Mouse (Mus musculus) heart, adult 2 months (tissue): Measurements from ENCODE around the gene Glis3. TPM values are rescaled to one million over a fixed set of nuclear protein-coding genes. Genes with fewer than 3 reads are reported as not detected.

Source experiments
- DNase-seq, 2 experiments: peaks; one replicate each; pipeline ENCODE4 v3.0.0; 2021
- H3K27ac ChIP-seq: fragments of 200-600 bp; 2 replicates; pipeline ENCODE4 v1.8.1; 2022
- H3K27me3 ChIP-seq: fragments of 200-500 bp; 2 replicates; pipeline ENCODE4 v1.6.1; 2012; ENCODE audit warnings: mild to moderate bottlenecking, low read length, inconsistent platforms, mixed read lengths; ENCODE audit not compliant: control insufficient read depth, insufficient read depth
- H3K36me3 ChIP-seq: fragments of 200-500 bp; 2 replicates; pipeline ENCODE4 v1.6.1; 2012; ENCODE audit warnings: low read length, inconsistent platforms; ENCODE audit not compliant: control insufficient read depth, insufficient read depth
- H3K4me1 ChIP-seq: fragments of 200-500 bp; 2 replicates; pipeline ENCODE4 v1.6.1; 2011; ENCODE audit warnings: low read length; ENCODE audit not compliant: control insufficient read depth, insufficient read depth
- H3K4me3 ChIP-seq: fragments of 200-600 bp; 2 replicates; pipeline ENCODE4 v1.8.1; 2022
- H3K79me2 ChIP-seq: fragments of 200-500 bp; replicated peaks from 2 replicates; pipeline ENCODE4 v1.6.1; 2012; ENCODE audit warnings: mild to moderate bottlenecking, inconsistent platforms, low read length, moderate library complexity, mixed read lengths; ENCODE audit not compliant: control insufficient read depth, insufficient read depth
- H3K9ac ChIP-seq: fragments of 200-500 bp; 2 replicates; pipeline ENCODE4 v1.6.1; 2012; ENCODE audit warnings: low read depth, mild to moderate bottlenecking, control low read depth, inconsistent platforms, low read length, mixed read lengths
- CTCF ChIP-seq: fragments of 200-600 bp; IDR thresholded peaks from 2 replicates; pipeline ENCODE4 v1.8.1; 2022; ENCODE audit warnings: antibody characterized with exemption, mild to moderate bottlenecking, moderate library complexity
- EP300 ChIP-seq: fragments of 200-500 bp; IDR thresholded peaks from 2 replicates; pipeline ENCODE4 v1.6.1; 2011; ENCODE audit warnings: low read depth, low read length, control low read depth; ENCODE audit not compliant: insufficient read depth
- POLR2A ChIP-seq: fragments of 200-500 bp; IDR thresholded peaks from 2 replicates; pipeline ENCODE4 v1.6.1; 2011; ENCODE audit warnings: mild to moderate bottlenecking, low read depth, low read length, control low read depth; ENCODE audit not compliant: insufficient read depth
- WGBS: fragments of 180-500 bp; shearing (Covaris S2); methylation state at CpG from one replicate; pipeline ENCODE4 v1.1.7; 2018; 5-methylcytosine and 5-hydroxymethylcytosine counted together
- intact Hi-C: fragments of 180-260 bp; cut with DNase I; formaldehyde crosslinking; loops from one replicate; pipeline ENCODE4 v1.15.1; 2025
- polyA plus RNA-seq: library from polyadenylated mRNA; depleted of rRNA; stranded (reverse); fragments of >200 nt; gene quantifications from 2 replicates; pipeline ENCODE4 v1.2.3, GENCODE M21; 2012
- total RNA-seq, 2 experiments: library from RNA; stranded (reverse); gene quantifications; 2 replicates each; pipeline ENCODE4 v1.2.3; 2021

The Glis3 gene
- total and polyA plus RNA-seq, 3 experiments, result 0.55 to 1.3 (median 1.1) TPM

DNA sequence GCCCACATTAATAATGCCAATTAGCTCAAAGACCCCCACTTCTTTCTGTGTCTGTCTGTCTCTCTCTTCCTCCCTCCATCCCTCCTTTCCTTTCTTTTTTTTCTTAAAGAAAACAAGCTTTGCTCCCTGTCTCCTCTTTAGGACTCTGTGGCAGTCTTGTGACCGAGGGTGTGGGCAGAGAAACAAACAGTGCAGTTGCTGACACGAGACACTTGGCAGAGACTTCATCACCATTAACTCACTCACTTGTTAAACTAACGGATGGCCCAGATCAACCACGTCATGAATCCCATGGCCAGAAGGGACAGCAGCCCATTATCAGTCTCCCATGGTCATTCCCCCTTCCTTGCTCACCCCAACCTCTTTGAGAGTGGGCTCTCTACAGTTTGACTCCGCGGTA lies 276.9 kb downstream of the Glis3 start:
- no peak overlapping the region for H3K9ac ChIP-seq
- H3K4me3 ChIP-seq, result no peak overlapping the region
- no peak overlapping the region for H3K27ac ChIP-seq
- intact Hi-C loops, result no loop called here
- no peaks in the 10 kb centered on the region for H3K4me1 ChIP-seq
- WGBS, result 53% methylated on average over 6 of the region's 6 CpGs
- no peaks in the 10 kb centered on the region for H3K79me2 ChIP-seq
- no peaks in the 10 kb centered on the region for H3K36me3 ChIP-seq
- H3K27me3 ChIP-seq, result no peaks in the 10 kb centered on the region
- no peak for DNase-seq
- TF ChIP-seq CTCF, result no peak
- no peak for TF ChIP-seq POLR2A
- no peak for TF ChIP-seq EP300

DNA sequence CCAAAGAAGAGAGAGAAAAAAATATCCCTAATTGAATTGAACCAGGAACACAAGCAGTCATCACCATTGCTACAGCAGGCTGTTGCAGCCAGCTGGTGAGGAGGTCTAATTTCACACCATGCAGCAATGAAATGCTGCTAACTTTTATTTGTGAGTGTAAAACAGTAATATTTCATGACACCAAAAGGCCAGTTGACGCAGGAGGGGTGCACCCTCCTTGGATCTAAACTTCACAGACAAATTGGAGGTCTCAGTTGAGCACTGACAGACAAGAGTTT lies 284.4 kb downstream of the Glis3 start:
- Histone ChIP-seq H3K27me3 (no peaks in the 10 kb centered on the region), H3K27ac (no peak overlapping the region), H3K4me3 (no peak overlapping the region), H3K79me2 (no peaks in the 10 kb centered on the region), H3K36me3 (no peaks in the 10 kb centered on the region), H3K9ac (no peak overlapping the region), H3K4me1 (no peaks in the 10 kb centered on the region)
- no peak for DNase-seq
- intact Hi-C loops, result no loop called here
- TF ChIP-seq POLR2A (no peak), CTCF (no peak)
- WGBS, result 95% methylated on average over 1 of the region's 1 CpGs

DNA sequence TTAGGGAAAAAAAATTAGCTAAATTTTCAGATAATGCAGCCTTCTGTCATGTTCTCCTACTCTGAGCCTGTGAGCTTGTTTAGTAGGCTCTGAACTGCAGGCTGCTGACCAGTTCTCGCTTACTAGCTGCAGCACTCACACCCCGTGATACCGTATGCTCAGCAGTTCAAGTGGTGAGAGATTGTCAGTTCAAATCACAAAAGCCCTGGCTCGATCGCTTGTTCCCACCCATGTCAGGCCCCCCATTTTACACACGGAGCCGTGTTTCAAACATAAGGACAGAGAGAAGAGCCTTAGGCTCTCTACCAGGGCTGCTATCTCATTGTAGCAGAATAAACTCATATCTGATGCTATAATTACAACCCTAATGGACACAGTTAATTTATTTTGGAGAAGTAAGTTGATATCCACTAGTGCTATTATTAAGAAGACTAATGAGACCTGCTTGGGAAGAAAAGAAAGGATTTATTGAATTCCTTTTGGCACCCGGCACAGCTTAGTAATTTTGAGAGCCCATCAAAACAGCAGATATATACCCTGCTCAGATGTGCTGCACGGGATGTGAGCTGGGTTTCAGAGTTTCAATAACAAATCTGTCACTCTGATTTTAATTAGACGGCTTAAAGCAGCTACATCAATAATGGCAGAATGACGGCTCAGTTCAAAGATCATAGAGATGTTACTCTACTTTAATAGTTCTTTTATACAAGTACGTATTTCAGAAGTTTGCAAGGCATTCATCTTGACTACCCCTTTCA lies 284.9 kb downstream of the Glis3 start:
- 68% methylated on average over 12 of the region's 12 CpGs for whole genome bisulfite sequencing
- no peak overlapping the region for H3K27ac ChIP-seq
- intact Hi-C loops, result no loop called here
- H3K9ac ChIP-seq, result no peak overlapping the region
- H3K79me2 ChIP-seq, result no peaks in the 10 kb centered on the region
- no peaks in the 10 kb centered on the region for H3K27me3 ChIP-seq
- H3K36me3 ChIP-seq, result no peaks in the 10 kb centered on the region
- no peak for DNase-seq
- TF ChIP-seq EP300 (no peak), CTCF (no peak), POLR2A (no peak)
- no peak overlapping the region for H3K4me3 ChIP-seq
- no peaks in the 10 kb centered on the region for H3K4me1 ChIP-seq

DNA sequence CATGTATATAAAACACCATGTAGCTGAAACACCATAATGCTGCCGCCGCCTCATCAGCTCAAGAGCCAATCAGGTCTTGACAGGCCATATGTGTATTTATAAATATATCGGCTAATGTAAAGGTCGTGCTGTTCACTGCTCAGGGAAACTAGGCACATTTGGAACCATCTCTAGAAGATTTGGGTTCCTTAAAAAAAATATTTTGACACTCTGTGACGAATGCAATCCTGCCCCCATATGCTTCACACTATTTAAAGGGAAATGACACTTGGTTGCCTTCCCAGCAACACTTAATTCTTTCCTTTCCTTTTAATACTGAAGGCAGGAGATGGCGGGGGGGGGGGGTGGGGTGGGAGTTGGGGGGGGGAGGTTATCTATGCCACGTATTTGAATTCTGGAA lies 286.1 kb downstream of the Glis3 start:
- WGBS, result 81% methylated on average over 7 of the region's 7 CpGs
- no peaks in the 10 kb centered on the region for H3K4me1 ChIP-seq
- H3K79me2 ChIP-seq, result no peaks in the 10 kb centered on the region
- H3K9ac ChIP-seq, result no peak overlapping the region
- H3K4me3 ChIP-seq, result no peak overlapping the region
- no peaks in the 10 kb centered on the region for H3K36me3 ChIP-seq
- H3K27ac ChIP-seq, result no peak overlapping the region
- no peaks in the 10 kb centered on the region for H3K27me3 ChIP-seq
- intact Hi-C loops, result no loop called here
- DNase-seq, result no peak
- TF ChIP-seq CTCF (no peak), EP300 (no peak), POLR2A (no peak)

DNA sequence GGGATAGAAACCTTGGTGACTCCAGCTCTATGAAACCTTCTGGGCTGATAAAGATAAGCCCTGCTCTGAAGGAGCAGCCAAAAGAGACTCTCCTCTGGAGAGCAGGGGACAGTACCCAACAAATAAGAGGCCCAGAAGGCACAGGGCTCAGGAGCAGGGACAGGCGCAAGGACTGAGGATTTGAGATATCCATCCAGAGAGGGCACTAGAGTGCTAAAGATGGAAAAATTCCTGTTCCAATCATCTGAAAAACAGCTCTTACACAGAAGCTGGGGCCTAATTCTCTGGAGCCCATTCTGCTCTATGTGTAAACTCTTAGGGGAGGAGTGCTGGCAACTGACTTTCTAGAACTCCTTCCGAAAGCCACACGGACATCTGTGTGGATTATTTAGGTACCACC lies 287.0 kb downstream of the Glis3 start:
- intact Hi-C loops, result no loop called here

DNA sequence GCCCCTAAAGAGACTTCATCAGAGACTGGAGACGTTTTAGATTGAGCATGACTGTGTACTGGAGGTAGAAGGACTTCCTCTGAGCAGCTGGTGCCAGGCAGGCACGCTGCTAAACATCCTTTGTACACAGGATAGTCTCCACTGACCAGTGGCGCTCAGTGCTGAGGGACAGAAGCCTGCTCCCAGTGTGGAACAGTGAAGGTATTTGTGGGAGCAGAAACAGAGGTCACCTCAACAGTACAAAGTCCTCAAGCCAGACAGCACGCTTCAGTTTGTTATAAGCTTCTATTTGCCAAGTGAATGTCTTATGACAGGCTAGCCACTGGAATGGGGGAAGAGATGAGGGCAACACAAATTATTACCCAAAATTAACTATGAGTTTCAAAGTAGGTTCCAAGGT lies 289.0 kb downstream of the Glis3 start:
- intact Hi-C loops, result no loop called here
- H3K9ac ChIP-seq, result no peak overlapping the region
- H3K4me3 ChIP-seq, result no peak overlapping the region
- no peaks in the 10 kb centered on the region for H3K27me3 ChIP-seq
- WGBS, result 59% methylated on average over 4 of the region's 4 CpGs
- no peak for DNase-seq
- no peak overlapping the region for H3K27ac ChIP-seq
- no peaks in the 10 kb centered on the region for H3K36me3 ChIP-seq
- no peak for TF ChIP-seq EP300
- no peak for TF ChIP-seq POLR2A
- TF ChIP-seq CTCF, result no peak
- H3K79me2 ChIP-seq, result no peaks in the 10 kb centered on the region
- H3K4me1 ChIP-seq, result no peaks in the 10 kb centered on the region

More for the DNA sequence above, 287.0 kb downstream of the Glis3 start:
- WGBS, result 77% methylated on average over 3 of the region's 3 CpGs
- no peaks in the 10 kb centered on the region for H3K4me1 ChIP-seq
- H3K4me3 ChIP-seq, result no peak overlapping the region
- H3K79me2 ChIP-seq, result no peaks in the 10 kb centered on the region
- no peak overlapping the region for H3K9ac ChIP-seq
- TF ChIP-seq CTCF, result 0 out of 2 replicates have a peak, but pooled peaks have one; percentile 7
- no peak for TF ChIP-seq EP300
- TF ChIP-seq POLR2A, result no peak
- H3K27me3 ChIP-seq, result no peaks in the 10 kb centered on the region
- H3K36me3 ChIP-seq, result no peaks in the 10 kb centered on the region
- DNase-seq, result no peak
- H3K27ac ChIP-seq, result no peak overlapping the region
